19 mouse cellular contexts compared by ENCODE assay signal in genomic region chr15:87091048-87091777, GRCm38 (mm10).
"Had no signal": no experiment of that assay in that cellular context is flagged by ENCODE, and none has a peak within 500 bp of the region (broad histone marks: within the 10 kb centered on the region; RNA-seq: fewer than 3 reads in every experiment).

No protein-coding gene starts in this region.

- H3K27ac ChIP-seq: intestine, embryonic 15.5 days; kidney, embryonic 15.5 days; limb, embryonic 10.5 days; limb, embryonic 13.5 days; liver, embryonic 12.5 days; liver, embryonic 15.5 days; macrophage; midbrain, embryonic 13.5 days had no signal

- H3K9me3 ChIP-seq: intestine, embryonic 15.5 days; kidney, embryonic 15.5 days; limb, embryonic 10.5 days; limb, embryonic 13.5 days; liver, embryonic 15.5 days; midbrain, embryonic 13.5 days had no signal

- H3K4me2 ChIP-seq: intestine, embryonic 15.5 days; kidney, embryonic 15.5 days; limb, embryonic 13.5 days; liver, embryonic 12.5 days; liver, embryonic 15.5 days; midbrain, embryonic 13.5 days had no signal

- H3K4me3 ChIP-seq: intestine, embryonic 15.5 days; kidney, embryonic 15.5 days; limb, embryonic 10.5 days; limb, embryonic 13.5 days; liver, embryonic 12.5 days; liver, embryonic 15.5 days; midbrain, embryonic 13.5 days had no signal

- H3K27me3 ChIP-seq: intestine, embryonic 15.5 days; kidney, embryonic 15.5 days; limb, embryonic 13.5 days; liver, embryonic 12.5 days; liver, embryonic 15.5 days; midbrain, embryonic 13.5 days had no signal

- DNase-seq: kidney, adult 11 months; kidney, adult 8-10 months; kidney, postnatal 10 days; kidney, postnatal 36 days; liver; right cerebral cortex, adult 18-20 months; right cerebral cortex, postnatal 14 days; spleen, adult 18-20 months; thymus, adult 18-20 months; thymus, postnatal 36 days had no signal

- ATAC-seq: intestine, embryonic 15.5 days; liver, embryonic 12.5 days; midbrain, embryonic 13.5 days; midbrain, embryonic 16.5 days had no signal

- H3K36me3 ChIP-seq: intestine, embryonic 15.5 days; kidney, embryonic 15.5 days; limb, embryonic 10.5 days; limb, embryonic 13.5 days; liver, embryonic 12.5 days; liver, embryonic 15.5 days; midbrain, embryonic 13.5 days had no signal

- H3K9ac ChIP-seq: intestine, embryonic 15.5 days; kidney, embryonic 15.5 days; limb, embryonic 13.5 days; liver, embryonic 12.5 days; liver, embryonic 15.5 days; midbrain, embryonic 13.5 days had no signal

- H3K4me1 ChIP-seq: intestine, embryonic 15.5 days; kidney, embryonic 15.5 days; limb, embryonic 10.5 days; limb, embryonic 13.5 days; liver, embryonic 12.5 days; liver, embryonic 15.5 days had no signal
